Mouse (Mus musculus) kidney, adult 18-20 months (tissue): ENCODE results near the gene Gpn3.

ENCODE experiments used
- DNase-seq: peaks from one replicate; pipeline ENCODE4 v3.0.0; 2021

Gpn3 gene

GRCm38 (mm10) chr5:122423083-122423482 is 51.4 kb downstream of the Gpn3 start:
- no peak for DNase-seq

GRCm38 (mm10) chr5:122425550-122425949 is 53.9 kb downstream of the Gpn3 start:
- no peak for DNase-seq

- DNase-seq: no peak
Observed at GRCm38 (mm10) chr5:122430036-122430775, 58.5 kb downstream of the Gpn3 start.

- no peak for DNase-seq
Observed at GRCm38 (mm10) chr5:122431221-122431620, 59.5 kb downstream of the Gpn3 start.
